Mouse (Mus musculus): ENCODE results near the gene Tas2r118. TPM values are rescaled to one million over a fixed set of nuclear protein-coding genes. Genes with fewer than 3 reads are reported as not detected.

The Tas2r118 gene
- not detected in 2 replicates for polyA plus RNA-seq (2014; fragmentation: Nextera tagmentation; extraction: Ambion mirVana)

DNA sequence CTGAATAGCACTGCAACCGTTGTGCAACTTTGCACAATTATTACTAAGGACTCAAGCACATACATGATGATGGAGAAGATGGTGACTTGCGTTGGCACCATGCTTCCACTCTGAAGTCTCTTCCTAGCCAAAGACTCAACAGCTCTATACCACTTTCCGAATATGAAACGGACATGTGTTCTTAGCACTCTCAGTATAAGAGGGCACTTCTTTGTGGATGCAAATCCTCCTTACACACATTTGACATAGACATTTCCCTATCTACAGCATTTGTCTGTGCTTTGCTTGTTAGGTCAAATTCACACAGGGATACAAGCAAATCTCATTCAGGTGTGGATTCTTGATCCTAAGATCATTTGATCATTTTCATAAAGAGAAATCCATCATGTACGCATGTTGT lies at the start of gene Tas2r118:
Gene Tas2r118 (minus strand): TSS at position 101 of the 400 bp plus-strand sequence.
- no peak for DNase-seq
- 91% methylated on average over 5 of the region's 5 CpGs for WGBS
- no peak within 1 kb of the TSS for H3K9ac ChIP-seq (replicated peaks; ENCODE audit: low read length)
- no peaks in the 10 kb centered on the region for H3K4me1 ChIP-seq (ENCODE audit: control insufficient read depth, insufficient read depth, low read length)
- H3K4me2 ChIP-seq (ENCODE audit: low read length): no peak within 1 kb of the TSS
- no peak within 1 kb of the TSS for H3K27ac ChIP-seq (replicated peaks; ENCODE audit: low read depth, low read length)
- H3K4me3 ChIP-seq (replicated peaks; ENCODE audit: low read depth, low read length): no peak within 1 kb of the TSS
- H3K36me3 ChIP-seq (ENCODE audit: control insufficient read depth, insufficient read depth, low read length): no peaks in the 10 kb centered on the region
- ATAC-seq (ENCODE audit: low FRiP score, low TSS enrichment): no peak
- H3K9me3 ChIP-seq (ENCODE audit: control insufficient read depth, low read length): no peaks in the 10 kb centered on the region
- H3K27me3 ChIP-seq (ENCODE audit: control insufficient read depth, insufficient read depth, low read length): no peaks in the 10 kb centered on the region

DNA sequence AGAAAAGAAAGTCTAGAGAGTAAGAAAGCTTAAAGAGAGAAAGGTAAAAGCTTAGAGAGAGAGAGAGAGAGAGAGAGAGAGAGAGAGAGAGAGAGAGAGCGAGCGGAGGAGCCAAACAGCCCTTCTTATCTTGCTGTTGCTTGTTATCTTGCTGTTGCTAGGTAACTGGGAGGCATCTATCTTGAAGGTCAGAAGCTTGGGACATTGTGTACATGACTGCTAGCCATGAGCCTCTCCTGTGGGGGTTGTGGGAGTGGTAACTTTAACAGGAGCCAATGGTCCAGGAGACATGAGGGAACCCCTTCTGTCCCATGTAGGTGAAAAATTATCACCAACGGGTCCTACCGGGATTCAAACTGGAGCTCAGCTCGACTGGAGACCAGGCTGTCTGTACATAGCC lies 48.5 kb upstream of the Tas2r118 start:
- H3K4me1 ChIP-seq (ENCODE audit: control insufficient read depth, insufficient read depth, low read length): no peaks in the 10 kb centered on the region
- no peak overlapping the region for H3K4me2 ChIP-seq (ENCODE audit: low read length)
- DNase-seq: no peak
- no peak overlapping the region for H3K4me3 ChIP-seq (replicated peaks; ENCODE audit: low read depth, low read length)
- 85% methylated on average over 5 of the region's 5 CpGs for WGBS
- H3K36me3 ChIP-seq (ENCODE audit: control insufficient read depth, insufficient read depth, low read length): no peaks in the 10 kb centered on the region
- H3K9me3 ChIP-seq (ENCODE audit: control insufficient read depth, low read length): no peaks in the 10 kb centered on the region
- H3K27ac ChIP-seq (replicated peaks; ENCODE audit: low read depth, low read length): no peak overlapping the region
- ATAC-seq (ENCODE audit: low FRiP score, low TSS enrichment): no peak
- H3K27me3 ChIP-seq (ENCODE audit: control insufficient read depth, insufficient read depth, low read length): no peaks in the 10 kb centered on the region
- H3K9ac ChIP-seq (replicated peaks; ENCODE audit: low read length): no peak overlapping the region

DNA sequence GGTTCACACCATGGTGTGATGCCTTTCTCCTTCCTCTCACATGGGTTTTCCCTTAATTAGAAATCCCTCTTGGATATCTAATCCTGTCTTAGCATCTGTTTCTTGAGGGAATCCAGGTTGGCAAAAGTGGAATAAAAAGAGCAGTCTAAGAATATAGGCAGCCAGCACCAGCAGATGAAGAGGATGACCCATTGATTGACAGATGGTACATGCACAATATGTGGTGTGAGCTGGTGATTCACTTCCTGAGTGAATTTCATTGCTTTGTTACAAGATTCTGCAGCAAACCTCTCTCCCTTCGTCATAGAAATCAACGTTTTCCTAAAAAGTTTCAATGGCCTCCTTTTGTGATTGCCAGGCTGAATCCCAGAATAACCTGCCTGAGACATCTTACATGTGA lies 23.4 kb upstream of the Tas2r118 start:
- DNase-seq (no peak), ATAC-seq (ENCODE audit: low FRiP score, low TSS enrichment) (no peak)
- Histone ChIP-seq H3K4me1 (ENCODE audit: control insufficient read depth, insufficient read depth, low read length) (no peaks in the 10 kb centered on the region), H3K27me3 (ENCODE audit: control insufficient read depth, insufficient read depth, low read length) (no peaks in the 10 kb centered on the region), H3K27ac (replicated peaks; ENCODE audit: low read depth, low read length) (no peak overlapping the region), H3K36me3 (ENCODE audit: control insufficient read depth, insufficient read depth, low read length) (no peaks in the 10 kb centered on the region), H3K4me3 (replicated peaks; ENCODE audit: low read depth, low read length) (no peak overlapping the region), H3K9ac (replicated peaks; ENCODE audit: low read length) (no peak overlapping the region), H3K4me2 (ENCODE audit: low read length) (no peak overlapping the region), H3K9me3 (ENCODE audit: control insufficient read depth, low read length) (no peaks in the 10 kb centered on the region)
- 90% methylated on average over 2 of the region's 2 CpGs for WGBS

DNA sequence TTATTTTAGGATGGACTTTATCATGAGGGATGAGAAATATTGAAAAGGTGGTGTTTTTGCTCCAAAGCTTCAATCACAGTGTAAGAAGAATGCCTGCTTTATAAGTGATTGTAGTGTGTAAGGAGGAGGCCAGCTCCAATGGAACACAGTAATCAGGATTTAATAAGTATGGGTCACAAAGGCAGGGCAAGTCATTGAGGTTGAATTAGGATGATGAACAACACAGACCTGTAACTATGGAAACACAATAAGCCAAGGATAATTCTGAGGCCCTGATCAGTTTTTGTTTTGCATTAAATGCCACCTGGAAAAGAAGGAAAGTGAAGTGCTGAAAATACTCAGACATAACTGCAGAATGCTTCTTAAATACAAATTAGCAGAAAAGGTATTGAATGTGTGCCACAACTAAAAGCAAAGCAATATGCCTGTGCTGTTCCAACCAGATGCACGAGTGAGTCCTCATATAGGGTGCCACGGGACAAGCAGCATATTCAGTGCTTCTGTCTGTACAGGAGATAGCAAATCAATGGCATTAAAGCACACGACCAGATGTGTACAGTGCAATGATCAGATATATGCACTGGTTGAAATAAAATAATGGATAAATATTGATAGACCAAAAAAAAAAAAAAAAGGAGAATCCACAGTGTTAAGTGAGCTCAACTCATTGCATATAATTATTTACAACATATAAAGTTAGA lies 21.0 kb upstream of the Tas2r118 start:
- H3K4me3 ChIP-seq (replicated peaks; ENCODE audit: low read depth, low read length): no peak overlapping the region
- DNase-seq (peak; percentile 8), ATAC-seq (ENCODE audit: low FRiP score, low TSS enrichment) (no peak)
- no peak overlapping the region for H3K9ac ChIP-seq (replicated peaks; ENCODE audit: low read length)
- H3K4me1 ChIP-seq (ENCODE audit: control insufficient read depth, insufficient read depth, low read length): no peaks in the 10 kb centered on the region
- no peak overlapping the region for H3K4me2 ChIP-seq (ENCODE audit: low read length)
- H3K27ac ChIP-seq (replicated peaks; ENCODE audit: low read depth, low read length): no peak overlapping the region
- no peaks in the 10 kb centered on the region for H3K36me3 ChIP-seq (ENCODE audit: control insufficient read depth, insufficient read depth, low read length)
- H3K9me3 ChIP-seq (ENCODE audit: control insufficient read depth, low read length): no peaks in the 10 kb centered on the region
- H3K27me3 ChIP-seq (ENCODE audit: control insufficient read depth, insufficient read depth, low read length): no peaks in the 10 kb centered on the region
- WGBS: 51% methylated on average over 3 of the region's 3 CpGs

DNA sequence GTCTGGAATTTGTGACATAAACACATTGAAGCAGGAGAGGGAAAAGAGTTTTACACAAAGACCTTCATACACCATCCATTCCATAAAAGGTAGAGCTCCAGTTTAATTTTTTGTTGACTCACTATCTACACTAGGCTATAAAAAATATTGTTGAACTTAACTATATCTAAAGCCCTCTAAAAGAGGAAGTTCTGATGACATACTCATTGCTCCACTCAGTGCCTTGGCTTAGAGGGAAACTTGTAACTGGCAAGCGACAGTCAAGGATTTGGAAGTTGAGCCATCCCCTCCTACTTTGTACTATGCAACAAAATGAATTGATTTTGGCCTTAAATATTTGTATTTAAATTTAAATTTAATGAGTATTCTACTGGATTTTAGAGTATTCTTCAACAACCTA lies 16.4 kb upstream of the Tas2r118 start:
- no peak overlapping the region for H3K27ac ChIP-seq (replicated peaks; ENCODE audit: low read depth, low read length)
- H3K4me1 ChIP-seq (ENCODE audit: control insufficient read depth, insufficient read depth, low read length): no peaks in the 10 kb centered on the region
- no peak overlapping the region for H3K4me2 ChIP-seq (ENCODE audit: low read length)
- H3K27me3 ChIP-seq (ENCODE audit: control insufficient read depth, insufficient read depth, low read length): no peaks in the 10 kb centered on the region
- no peak overlapping the region for H3K4me3 ChIP-seq (replicated peaks; ENCODE audit: low read depth, low read length)
- WGBS: 100% methylated on average over 1 of the region's 1 CpGs
- no peaks in the 10 kb centered on the region for H3K36me3 ChIP-seq (ENCODE audit: control insufficient read depth, insufficient read depth, low read length)
- ATAC-seq (ENCODE audit: low FRiP score, low TSS enrichment) (no peak), DNase-seq (no peak)
- no peaks in the 10 kb centered on the region for H3K9me3 ChIP-seq (ENCODE audit: control insufficient read depth, low read length)
- no peak overlapping the region for H3K9ac ChIP-seq (replicated peaks; ENCODE audit: low read length)

DNA sequence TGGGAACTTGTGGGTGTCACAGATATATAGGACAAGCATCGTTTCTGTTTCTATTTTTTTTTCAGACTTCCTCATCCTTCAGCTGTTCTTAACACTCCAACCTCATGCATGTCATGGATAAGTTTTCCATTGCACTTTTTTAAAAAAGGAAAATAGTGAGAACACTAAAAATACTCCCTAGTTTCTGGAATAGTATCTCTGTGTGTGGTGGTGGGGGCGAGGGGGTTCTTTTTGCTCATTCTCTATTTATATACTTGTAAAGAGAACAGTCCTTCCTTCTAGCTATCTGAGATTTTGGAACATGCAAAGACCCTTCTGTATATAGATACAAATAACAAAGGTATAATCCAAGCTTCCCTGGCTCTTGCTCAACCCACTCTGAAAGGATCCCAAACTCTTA lies 2.9 kb downstream of the Tas2r118 start:
- DNase-seq: no peak
- H3K9me3 ChIP-seq (ENCODE audit: control insufficient read depth, low read length): no peaks in the 10 kb centered on the region
- H3K27me3 ChIP-seq (ENCODE audit: control insufficient read depth, insufficient read depth, low read length): no peaks in the 10 kb centered on the region
- H3K4me1 ChIP-seq (ENCODE audit: control insufficient read depth, insufficient read depth, low read length): no peaks in the 10 kb centered on the region
- no peaks in the 10 kb centered on the region for H3K36me3 ChIP-seq (ENCODE audit: control insufficient read depth, insufficient read depth, low read length)
- no peak overlapping the region for H3K27ac ChIP-seq (replicated peaks; ENCODE audit: low read depth, low read length)
- no peak for ATAC-seq (ENCODE audit: low FRiP score, low TSS enrichment)
- no peak overlapping the region for H3K9ac ChIP-seq (replicated peaks; ENCODE audit: low read length)
- H3K4me2 ChIP-seq (ENCODE audit: low read length): no peak overlapping the region
- H3K4me3 ChIP-seq (replicated peaks; ENCODE audit: low read depth, low read length): no peak overlapping the region
- 77% methylated on average over 2 of the region's 2 CpGs for WGBS

DNA sequence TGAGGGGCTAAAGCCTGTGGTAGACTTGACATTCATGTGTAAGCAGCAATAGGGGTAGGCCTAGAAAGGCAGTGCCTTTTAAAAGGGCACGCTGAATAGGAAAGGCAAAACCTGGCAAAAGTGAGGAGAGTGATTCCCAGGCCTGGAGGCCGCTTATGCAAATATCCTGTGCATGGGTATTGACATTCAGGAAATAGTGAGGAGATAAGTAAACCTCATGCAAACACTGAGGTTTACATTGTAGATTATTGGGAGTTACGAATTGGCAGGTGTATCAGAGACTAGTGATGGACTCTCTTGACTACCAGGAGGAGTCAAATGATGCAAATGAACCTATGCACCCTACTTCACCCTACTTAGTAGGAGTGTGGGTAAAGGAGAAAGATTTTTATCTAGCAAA lies 3.9 kb downstream of the Tas2r118 start:
- H3K27ac ChIP-seq (replicated peaks; ENCODE audit: low read depth, low read length): no peak overlapping the region
- no peaks in the 10 kb centered on the region for H3K36me3 ChIP-seq (ENCODE audit: control insufficient read depth, insufficient read depth, low read length)
- H3K4me3 ChIP-seq (replicated peaks; ENCODE audit: low read depth, low read length): no peak overlapping the region
- DNase-seq: no peak
- H3K27me3 ChIP-seq (ENCODE audit: control insufficient read depth, insufficient read depth, low read length): no peaks in the 10 kb centered on the region
- no peaks in the 10 kb centered on the region for H3K9me3 ChIP-seq (ENCODE audit: control insufficient read depth, low read length)
- no peak overlapping the region for H3K9ac ChIP-seq (replicated peaks; ENCODE audit: low read length)
- WGBS: 83% methylated on average over 3 of the region's 3 CpGs
- no peak for ATAC-seq (ENCODE audit: low FRiP score, low TSS enrichment)
- H3K4me1 ChIP-seq (ENCODE audit: control insufficient read depth, insufficient read depth, low read length): no peaks in the 10 kb centered on the region
- no peak overlapping the region for H3K4me2 ChIP-seq (ENCODE audit: low read length)

DNA sequence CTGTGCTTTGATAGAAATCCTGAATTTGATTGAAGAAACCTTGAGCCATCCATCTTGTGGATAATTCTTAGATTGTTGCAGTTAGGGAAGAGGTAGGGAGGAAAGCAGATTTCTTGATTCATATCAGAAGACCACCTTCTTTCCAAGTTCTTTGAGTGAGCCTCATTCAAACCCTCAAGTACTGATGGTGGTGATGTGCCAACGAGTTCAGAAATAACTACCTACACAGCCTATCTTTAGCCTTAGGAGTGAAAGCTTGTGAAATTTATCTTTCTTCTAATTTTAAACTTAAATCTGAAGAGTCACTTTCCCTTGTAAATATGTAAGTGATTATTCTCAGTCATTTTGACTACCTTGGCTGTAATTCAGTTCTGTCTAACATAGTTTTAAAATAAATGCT lies 6.1 kb downstream of the Tas2r118 start:
- Histone ChIP-seq H3K36me3 (ENCODE audit: control insufficient read depth, insufficient read depth, low read length) (no peaks in the 10 kb centered on the region), H3K4me1 (ENCODE audit: control insufficient read depth, insufficient read depth, low read length) (no peaks in the 10 kb centered on the region), H3K4me3 (replicated peaks; ENCODE audit: low read depth, low read length) (no peak overlapping the region), H3K27ac (replicated peaks; ENCODE audit: low read depth, low read length) (no peak overlapping the region), H3K27me3 (ENCODE audit: control insufficient read depth, insufficient read depth, low read length) (no peaks in the 10 kb centered on the region), H3K9ac (replicated peaks; ENCODE audit: low read length) (no peak overlapping the region), H3K4me2 (ENCODE audit: low read length) (no peak overlapping the region), H3K9me3 (ENCODE audit: control insufficient read depth, low read length) (no peaks in the 10 kb centered on the region)
- no peak for ATAC-seq (ENCODE audit: low FRiP score, low TSS enrichment)
- WGBS: 82% methylated on average over 1 of the region's 1 CpGs
- no peak for DNase-seq

DNA sequence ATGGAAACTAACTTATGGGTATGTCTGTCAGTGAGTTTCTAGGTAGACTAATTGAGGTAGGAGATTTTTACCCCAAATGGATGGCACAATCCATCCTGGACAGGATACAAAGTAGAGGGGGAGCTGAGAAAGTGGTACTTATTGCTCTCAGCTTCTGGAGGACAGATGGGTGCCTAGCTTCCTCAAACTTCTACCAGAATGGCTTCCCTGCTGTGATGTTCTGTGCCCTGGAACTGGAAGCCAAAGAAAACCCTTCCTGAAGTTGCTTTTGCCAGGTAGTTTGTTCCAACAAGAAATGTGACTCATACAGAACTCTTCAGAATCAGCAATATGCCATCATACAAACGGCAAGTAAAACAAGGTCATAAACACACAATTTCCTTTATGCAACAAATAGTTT lies 29.1 kb downstream of the Tas2r118 start:
- no peak overlapping the region for H3K4me3 ChIP-seq (replicated peaks; ENCODE audit: low read depth, low read length)
- DNase-seq: no peak
- 98% methylated on average over 1 of the region's 1 CpGs for WGBS
- no peaks in the 10 kb centered on the region for H3K9me3 ChIP-seq (ENCODE audit: control insufficient read depth, low read length)
- no peaks in the 10 kb centered on the region for H3K36me3 ChIP-seq (ENCODE audit: control insufficient read depth, insufficient read depth, low read length)
- H3K27ac ChIP-seq (replicated peaks; ENCODE audit: low read depth, low read length): no peak overlapping the region
- H3K27me3 ChIP-seq (ENCODE audit: control insufficient read depth, insufficient read depth, low read length): no peaks in the 10 kb centered on the region
- no peak overlapping the region for H3K4me2 ChIP-seq (ENCODE audit: low read length)
- no peak for ATAC-seq (ENCODE audit: low FRiP score, low TSS enrichment)
- no peak overlapping the region for H3K9ac ChIP-seq (replicated peaks; ENCODE audit: low read length)
- H3K4me1 ChIP-seq (ENCODE audit: control insufficient read depth, insufficient read depth, low read length): peaks cover 7% of the 10 kb centered on the region; the same call in 1 of the 2 replicates

Data from midbrain, embryonic 14.5 days (tissue).